Mouse (Mus musculus) MEL (cell line): ENCODE measurements around the gene Usmg5. TPM values are rescaled to one million over a fixed set of nuclear protein-coding genes. Genes with fewer than 3 reads are reported as not detected.

Experiments used
- DNase-seq: peaks from one replicate; pipeline ENCODE4 v3.0.0; 2011; ENCODE audit warnings: low read depth, low spot score
- H3K27ac ChIP-seq: 2 replicates; pipeline ENCODE4 v1.5.1; 2012; ENCODE audit warnings: low read depth, mild to moderate bottlenecking, control low read depth, low read length, moderate library complexity; ENCODE audit not compliant: control insufficient read depth
- H3K27me3 ChIP-seq, 2 experiments: fragments of 150-350 bp in 1 of 2; sonication (generic) in 1 of 2; 2 replicates each; pipeline ENCODE4 v1.6.1; 2012; ENCODE audit warnings: low read length in 2 of 2, mild to moderate bottlenecking in 2 of 2, improper control_type of control experiment in 1 of 2, moderate library complexity in 1 of 2; ENCODE audit not compliant: insufficient read depth in 2 of 2, control insufficient read depth in 1 of 2
- H3K36me3 ChIP-seq, 2 experiments: 2 replicates each; pipeline ENCODE4 v1.6.1; 2012 to 2014; ENCODE audit warnings: low read length in 2 of 2, improper control_type of control experiment in 1 of 2, inconsistent platforms in 1 of 2, mild to moderate bottlenecking in 1 of 2; ENCODE audit not compliant: insufficient read depth in 2 of 2, control insufficient read depth in 1 of 2
- H3K4me1 ChIP-seq, 2 experiments: fragments of 150-350 bp in 1 of 2; sonication (generic) in 1 of 2; 2 replicates each; pipeline ENCODE4 v1.6.1; 2012; ENCODE audit warnings: low read length in 2 of 2, improper control_type of control experiment in 1 of 2, mild to moderate bottlenecking in 1 of 2; ENCODE audit not compliant: insufficient read depth in 2 of 2, control insufficient read depth in 1 of 2
- H3K4me3 ChIP-seq, 2 experiments: fragments of 150-350 bp in 1 of 2; sonication (generic) in 1 of 2; 2 replicates each; pipeline ENCODE4 v1.5.1; 2012; ENCODE audit warnings: low read depth in 2 of 2, low read length in 2 of 2, mild to moderate bottlenecking in 2 of 2, moderate library complexity in 2 of 2, control low read depth in 1 of 2, improper control_type of control experiment in 1 of 2; ENCODE audit not compliant: control insufficient read depth in 1 of 2, insufficient read depth in 1 of 2
- H3K79me2 ChIP-seq: 2 replicates; pipeline ENCODE4 v1.6.1; 2012; ENCODE audit warnings: mild to moderate bottlenecking, low read length, moderate library complexity; ENCODE audit not compliant: control insufficient read depth, poor library complexity, insufficient read depth
- H3K9ac ChIP-seq: 2 replicates; pipeline ENCODE4 v1.6.1; 2012; ENCODE audit warnings: low read depth, mild to moderate bottlenecking, control low read depth, low read length, moderate library complexity; ENCODE audit not compliant: control insufficient read depth, poor library complexity, severe bottlenecking
- H3K9me3 ChIP-seq: fragments of 150-350 bp; sonication (generic); replicated peaks from 2 replicates; pipeline ENCODE4 v1.6.1; 2012; ENCODE audit warnings: mild to moderate bottlenecking, low read length, improper control_type of control experiment, moderate library complexity; ENCODE audit not compliant: insufficient read depth
- CHD2 ChIP-seq: IDR thresholded peaks from 2 replicates; pipeline ENCODE4 v1.6.1; 2011; ENCODE audit warnings: low read length, improper control_type of control experiment
- CTCF ChIP-seq, 3 experiments: IDR thresholded peaks in 2 of 3; conservative IDR thresholded peaks in 1 of 3; 2 replicates each; pipeline ENCODE4 v1.5.1; 2011 to 2012; ENCODE audit warnings: low read length in 3 of 3, low read depth in 2 of 3, mild to moderate bottlenecking in 2 of 3, improper control_type of control experiment in 1 of 3, inconsistent platforms in 1 of 3, mixed read lengths in 1 of 3, moderate library complexity in 1 of 3; ENCODE audit not compliant: control insufficient read depth in 1 of 3, insufficient read depth in 1 of 3, poor library complexity in 1 of 3, severe bottlenecking in 1 of 3
- E2F4 ChIP-seq: IDR thresholded peaks from 2 replicates; pipeline ENCODE4 v1.6.1; 2011; ENCODE audit warnings: low read depth, low read length, improper control_type of control experiment, borderline replicate concordance
- EP300 ChIP-seq, 2 experiments: IDR thresholded peaks; 2 replicates each; pipeline ENCODE4 v1.6.1; 2011; ENCODE audit warnings: improper control_type of control experiment in 2 of 2, low read length in 2 of 2, low read depth in 1 of 2, mild to moderate bottlenecking in 1 of 2
- GABPA ChIP-seq: IDR thresholded peaks from 2 replicates; pipeline ENCODE4 v1.6.1; 2012; ENCODE audit warnings: low read depth, mild to moderate bottlenecking, inconsistent platforms, low read length, improper control_type of control experiment, moderate library complexity
- GATA1 ChIP-seq: IDR thresholded peaks from 2 replicates; pipeline ENCODE4 v1.6.1; 2011; ENCODE audit warnings: low read depth, low read length, improper control_type of control experiment
- HCFC1 ChIP-seq: IDR thresholded peaks from 2 replicates; pipeline ENCODE4 v1.6.1; 2012; ENCODE audit warnings: low read depth, mild to moderate bottlenecking, inconsistent platforms, low read length, improper control_type of control experiment, moderate library complexity
- KAT2A ChIP-seq: conservative IDR thresholded peaks from 2 replicates; pipeline ENCODE4 v1.6.1; 2012; ENCODE audit warnings: low read depth, low read length, improper control_type of control experiment, inconsistent platforms
- MAX ChIP-seq: IDR thresholded peaks from 2 replicates; pipeline ENCODE4 v1.6.1; 2011; ENCODE audit warnings: low read length, improper control_type of control experiment
- MXI1 ChIP-seq: IDR thresholded peaks from 2 replicates; pipeline ENCODE4 v1.6.1; 2011; ENCODE audit warnings: mild to moderate bottlenecking, low read depth, low read length, improper control_type of control experiment
- MYB ChIP-seq: IDR thresholded peaks from 2 replicates; pipeline ENCODE4 v1.6.1; 2011; ENCODE audit warnings: mild to moderate bottlenecking, low read depth, low read length, improper control_type of control experiment
- MYC ChIP-seq: IDR thresholded peaks from 2 replicates; pipeline ENCODE4 v1.6.1; 2011; ENCODE audit warnings: low read depth, mild to moderate bottlenecking, low read length, improper control_type of control experiment, moderate library complexity
- POLR2A ChIP-seq, 2 experiments: IDR thresholded peaks; 2 replicates each; pipeline ENCODE4 v1.6.1; 2011 to 2012; ENCODE audit warnings: low read length in 2 of 2, mild to moderate bottlenecking in 2 of 2, control low read depth in 1 of 2, improper control_type of control experiment in 1 of 2, low read depth in 1 of 2, moderate library complexity in 1 of 2; ENCODE audit not compliant: control insufficient read depth in 1 of 2, insufficient read depth in 1 of 2, poor library complexity in 1 of 2
- POLR2AphosphoS5 ChIP-seq: IDR thresholded peaks from 2 replicates; pipeline ENCODE4 v1.6.1; 2012; ENCODE audit warnings: low read depth, borderline replicate concordance, mild to moderate bottlenecking, inconsistent platforms, low read length, moderate library complexity, mixed read lengths
- RAD21 ChIP-seq: IDR thresholded peaks from 2 replicates; pipeline ENCODE4 v1.6.1; 2011; ENCODE audit warnings: mild to moderate bottlenecking, low read depth, low read length, improper control_type of control experiment
- RCOR1 ChIP-seq: IDR thresholded peaks from 2 replicates; pipeline ENCODE4 v1.6.1; 2012; ENCODE audit warnings: low read depth, mild to moderate bottlenecking, inconsistent platforms, low read length, improper control_type of control experiment
- SIN3A ChIP-seq: IDR thresholded peaks from 2 replicates; pipeline ENCODE4 v1.6.1; 2012; ENCODE audit warnings: low read length, improper control_type of control experiment, inconsistent platforms
- TAL1 ChIP-seq: IDR thresholded peaks from 2 replicates; pipeline ENCODE4 v1.6.1; 2012; ENCODE audit warnings: mild to moderate bottlenecking, inconsistent platforms, low read length, moderate library complexity, mixed read lengths
- TBP ChIP-seq: IDR thresholded peaks from 2 replicates; pipeline ENCODE4 v1.8.0; 2011; ENCODE audit warnings: low read depth, low read length, improper control_type of control experiment
- TCF12 ChIP-seq: IDR thresholded peaks from 2 replicates; pipeline ENCODE4 v1.6.1; 2014; ENCODE audit warnings: low read depth, mild to moderate bottlenecking, inconsistent platforms, low read length, improper control_type of control experiment, moderate library complexity
- UBTF ChIP-seq: IDR thresholded peaks from 2 replicates; pipeline ENCODE4 v1.6.1; 2012; ENCODE audit warnings: low read depth, mild to moderate bottlenecking, inconsistent platforms, low read length, improper control_type of control experiment, moderate library complexity, borderline replicate concordance; ENCODE audit not compliant: insufficient read depth
- USF1 ChIP-seq: IDR thresholded peaks from 2 replicates; pipeline ENCODE4 v1.6.1; 2014; ENCODE audit warnings: low read depth, mild to moderate bottlenecking, inconsistent platforms, low read length, improper control_type of control experiment, moderate library complexity
- ZC3H11A ChIP-seq: IDR thresholded peaks from 2 replicates; pipeline ENCODE4 v1.6.1; 2012; ENCODE audit warnings: low read depth, mild to moderate bottlenecking, inconsistent platforms, low read length, improper control_type of control experiment
- ZKSCAN1 ChIP-seq: IDR thresholded peaks from 2 replicates; pipeline ENCODE4 v1.6.1; 2012; ENCODE audit warnings: low read depth, mild to moderate bottlenecking, inconsistent platforms, low read length, improper control_type of control experiment, moderate library complexity
- ZNF384 ChIP-seq: IDR thresholded peaks from 2 replicates; pipeline ENCODE4 v1.6.1; 2012; ENCODE audit warnings: low read depth, mild to moderate bottlenecking, inconsistent platforms, low read length, improper control_type of control experiment
- polyA plus RNA-seq, 2 experiments: library from polyadenylated mRNA; stranded (reverse) in 1 of 2; unstranded in 1 of 2; fragments of >175 nt in 1 of 2; fragments of >200 nt in 1 of 2; gene quantifications; 2 replicates each; pipeline versions ENCODE4 v1.2.1 to v1.2.4; 2012; ENCODE audit warnings: low replicate concordance in 2 of 2, low read depth in 1 of 2; ENCODE audit not compliant: insufficient read length in 2 of 2, insufficient read depth in 1 of 2, missing spikeins in 1 of 2
- total RNA-seq: library from RNA; depleted of rRNA; stranded (reverse); fragments of 300-350 nt; gene quantifications from 2 replicates; pipeline ENCODE4 v1.2.3, GENCODE M21; 2012

Gene Usmg5
- total and polyA plus RNA-seq, 3 experiments = 745 to 750 TPM; not detected in 1

- no peak for DNase-seq
- Histone ChIP-seq H3K27ac (no peak overlapping the region), H3K9me3 (no peaks in the 10 kb centered on the region), H3K4me3 (no peak overlapping the region), H3K27me3 (no peaks in the 10 kb centered on the region), H3K79me2 (peaks cover 6% of the 10 kb centered on the region; the same call in 1 of the 2 replicates), H3K36me3 (peaks cover 2 to 28% of the 10 kb centered on the region in 2 experiments; a peak in 3 of 4 replicates), H3K9ac (no peak overlapping the region), H3K4me1 (peaks cover 8 to 40% of the 10 kb centered on the region in 2 experiments)
- TF ChIP-seq RCOR1 (no peak), MYB (no peak), RAD21 (no peak), MYC (no peak), MAX (no peak), KAT2A (no peak), HCFC1 (no peak), UBTF (no peak), ZC3H11A (no peak), USF1 (no peak), GABPA (no peak), SIN3A (no peak), TCF12 (no peak), POLR2AphosphoS5 (no peak), GATA1 (no peak), CTCF (IDR thresholded peaks at IDR 0.05 in 2 of 3, conservative IDR thresholded peaks at IDR 0.05 in 1 of 3; ENCODE audit: control insufficient read depth in 1 of 3, insufficient read depth in 1 of 3, low read depth in 2 of 3, low read length in 3 of 3, poor library complexity in 1 of 3, severe bottlenecking in 1 of 3) (no peak), EP300 (IDR thresholded peaks at IDR 0.05; ENCODE audit: low read depth in 1 of 2, low read length in 2 of 2) (no peak), E2F4 (no peak)
Observed at GRCm38 (mm10) chr19:47136170-47136569, 45.7 kb upstream of the Usmg5 start.

DNA sequence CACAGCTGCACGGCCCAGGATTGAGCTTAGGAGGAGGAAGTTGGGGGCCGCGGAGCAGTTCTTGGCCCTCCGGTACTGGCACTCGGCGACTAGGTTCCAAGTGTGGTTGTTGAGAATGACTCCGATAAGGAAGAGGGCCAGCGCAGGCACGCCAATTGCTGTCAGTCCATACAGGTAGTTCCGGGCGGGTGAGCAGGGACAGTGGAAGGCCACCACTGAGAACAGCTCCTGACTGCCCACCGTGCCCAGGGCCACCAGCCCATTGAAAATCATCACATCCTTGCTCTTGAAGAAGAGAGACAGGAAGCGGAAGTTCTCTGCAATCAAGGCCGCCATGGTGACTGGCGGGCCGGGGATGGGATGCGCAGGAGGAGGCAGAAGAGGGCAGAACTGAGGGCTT, 45.1 kb upstream of the Usmg5 start:
- Histone ChIP-seq H3K4me3 (no peak overlapping the region), H3K36me3 (peaks cover 5 to 28% of the 10 kb centered on the region in 2 experiments; a peak in 3 of 4 replicates), H3K27ac (no peak overlapping the region), H3K9ac (no peak overlapping the region), H3K79me2 (peaks cover 6% of the 10 kb centered on the region; the same call in 1 of the 2 replicates), H3K4me1 (peaks cover 8 to 40% of the 10 kb centered on the region in 2 experiments), H3K27me3 (no peaks in the 10 kb centered on the region), H3K9me3 (no peaks in the 10 kb centered on the region)
- TF ChIP-seq MYB (no peak), GATA1 (no peak), TBP (no peak), TCF12 (no peak), CHD2 (no peak), POLR2AphosphoS5 (no peak), ZKSCAN1 (no peak), ZNF384 (no peak), GABPA (no peak), TAL1 (no peak), MXI1 (no peak), POLR2A (IDR thresholded peaks at IDR 0.05; ENCODE audit: control insufficient read depth in 1 of 2, insufficient read depth in 1 of 2, low read depth in 1 of 2, low read length in 2 of 2, poor library complexity in 1 of 2) (no peak), E2F4 (no peak), KAT2A (no peak)
- DNase-seq = no peak
